Mouse (Mus musculus): ENCODE measurements around the gene E130309D02Rik. TPM values are rescaled to one million over a fixed set of nuclear protein-coding genes. Genes with fewer than 3 reads are reported as not detected.

Gene E130309D02Rik
- polyA plus RNA-seq, 1 experiment from 2014 or later = 39.4 TPM

Other genes with a start within 250 kb of the E130309D02Rik start
- gene Rnf216, start 202.4 kb downstream of the E130309D02Rik start, polyA plus RNA-seq (2015; fragmentation: Nextera tagmentation; extraction: Ambion mirVana) = 39.4 and 46.2 TPM in 2 replicates
- not detected in 2 replicates for gene Olfr718-ps1, start 167.8 kb downstream of the E130309D02Rik start, polyA plus RNA-seq (2015; fragmentation: Nextera tagmentation; extraction: Ambion mirVana)
- gene Rbak, start 134.6 kb downstream of the E130309D02Rik start, polyA plus RNA-seq (2015; fragmentation: Nextera tagmentation; extraction: Ambion mirVana) = 11.6 and 14.4 TPM in 2 replicates
- not detected in 2 replicates for gene Spdye4b, start 134.3 kb downstream of the E130309D02Rik start, polyA plus RNA-seq (2015; fragmentation: Nextera tagmentation; extraction: Ambion mirVana)
- gene Spdye4a, start 88.5 kb downstream of the E130309D02Rik start, polyA plus RNA-seq (2015; fragmentation: Nextera tagmentation; extraction: Ambion mirVana) = not detected in 2 replicates
- 16.3 and 19.7 TPM in 2 replicates for gene Zfp12, start 80.2 kb downstream of the E130309D02Rik start, polyA plus RNA-seq (2015; fragmentation: Nextera tagmentation; extraction: Ambion mirVana)
- gene Zfp316, start 45.3 kb downstream of the E130309D02Rik start, polyA plus RNA-seq (2015; fragmentation: Nextera tagmentation; extraction: Ambion mirVana) = 1.4 and 2.3 TPM in 2 replicates
- gene Zfp853, start 21.7 kb downstream of the E130309D02Rik start, polyA plus RNA-seq (2015; fragmentation: Nextera tagmentation; extraction: Ambion mirVana) = 0.05 TPM in 2 replicates
- 81.9 and 82.7 TPM in 2 replicates for gene Zdhhc4, start 13.9 kb upstream of the E130309D02Rik start, polyA plus RNA-seq (2015; fragmentation: Nextera tagmentation; extraction: Ambion mirVana)
- gene Grid2ip, start 42.0 kb upstream of the E130309D02Rik start, polyA plus RNA-seq (2015; fragmentation: Nextera tagmentation; extraction: Ambion mirVana) = 0.05 and 0.07 TPM in 2 replicates
- gene Kdelr2, start 88.5 kb upstream of the E130309D02Rik start, polyA plus RNA-seq (2015; fragmentation: Nextera tagmentation; extraction: Ambion mirVana) = 317 and 349 TPM in 2 replicates
- gene Daglb, start 149.2 kb upstream of the E130309D02Rik start, polyA plus RNA-seq (2015; fragmentation: Nextera tagmentation; extraction: Ambion mirVana) = 8.9 and 9.0 TPM in 2 replicates
- gene Rac1, start 212.7 kb upstream of the E130309D02Rik start, polyA plus RNA-seq (2015; fragmentation: Nextera tagmentation; extraction: Ambion mirVana) = 300 and 435 TPM in 2 replicates

Measured in kidney, embryonic 16.5 days (tissue).